Mouse (Mus musculus): ENCODE data around the gene Ifitm3. TPM values are rescaled to one million over a fixed set of nuclear protein-coding genes. Genes with fewer than 3 reads are reported as not detected.

The Ifitm3 gene
- polyA plus RNA-seq, 1 experiment from 2014 or later: 450 TPM

GRCm38 (mm10) chr7:141052421-141052820 is 41.9 kb upstream of the Ifitm3 start:
- Histone ChIP-seq H3K9me3 (ENCODE audit: control insufficient read depth, low read length) (no peaks in the 10 kb centered on the region), H3K27ac (replicated peaks) (no peak overlapping the region), H3K4me1 (replicated peaks; ENCODE audit: control insufficient read depth, insufficient read depth) (0 out of 2 replicates have a peak, but pooled peaks cover 3% of the 10 kb centered on the region), H3K27me3 (ENCODE audit: control insufficient read depth, insufficient read depth, low read length) (no peaks in the 10 kb centered on the region), H3K4me2 (replicated peaks; ENCODE audit: low read depth) (no peak overlapping the region), H3K36me3 (ENCODE audit: control insufficient read depth, insufficient read depth, low read length) (no peaks in the 10 kb centered on the region), H3K9ac (ENCODE audit: low read length) (no peak overlapping the region), H3K4me3 (ENCODE audit: low read depth, low read length) (no peak overlapping the region)
- DNase-seq (ENCODE audit: low spot score) (no peak), ATAC-seq (ENCODE audit: low FRiP score, low TSS enrichment) (no peak)
- no peak for TF ChIP-seq EP300 (optimal IDR thresholded peaks at IDR 0.05)
- TF ChIP-seq CTCF (IDR thresholded peaks at IDR 0.05; ENCODE audit: low read depth): no peak
- 69% methylated on average over 2 of the region's 2 CpGs for WGBS

DNA sequence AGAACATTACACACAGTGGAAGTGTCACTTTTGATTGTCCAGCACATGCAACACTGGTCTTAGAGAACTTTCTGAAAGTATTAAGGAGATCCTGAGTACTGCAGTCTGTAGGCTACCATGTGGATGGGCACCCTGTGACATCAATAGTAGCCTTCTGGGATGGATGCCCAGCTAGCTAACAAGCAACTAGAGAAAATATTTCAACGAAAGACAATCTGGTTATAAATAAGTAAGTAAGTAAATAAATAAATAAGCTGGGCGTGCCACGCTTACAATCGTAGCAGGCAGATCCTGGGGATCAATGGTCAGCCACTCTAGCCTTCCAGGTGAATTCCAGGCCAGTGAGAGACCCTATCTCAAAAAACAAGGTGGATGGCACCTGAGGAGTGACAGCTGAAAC is 41.4 kb upstream of the Ifitm3 start:
- no peak overlapping the region for H3K4me3 ChIP-seq (ENCODE audit: low read depth, low read length)
- no peak for ATAC-seq (ENCODE audit: low FRiP score, low TSS enrichment)
- H3K9ac ChIP-seq (ENCODE audit: low read length): no peak overlapping the region
- WGBS: 74% methylated on average over 4 of the region's 4 CpGs
- H3K4me1 ChIP-seq (replicated peaks; ENCODE audit: control insufficient read depth, insufficient read depth): 0 out of 2 replicates have a peak, but pooled peaks cover 7% of the 10 kb centered on the region
- TF ChIP-seq EP300 (optimal IDR thresholded peaks at IDR 0.05) (no peak), CTCF (IDR thresholded peaks at IDR 0.05; ENCODE audit: low read depth) (no peak)
- H3K27me3 ChIP-seq (ENCODE audit: control insufficient read depth, insufficient read depth, low read length): no peaks in the 10 kb centered on the region
- no peak for DNase-seq (ENCODE audit: low spot score)
- no peak overlapping the region for H3K27ac ChIP-seq (replicated peaks)
- no peaks in the 10 kb centered on the region for H3K9me3 ChIP-seq (ENCODE audit: control insufficient read depth, low read length)
- H3K36me3 ChIP-seq (ENCODE audit: control insufficient read depth, insufficient read depth, low read length): no peaks in the 10 kb centered on the region
- H3K4me2 ChIP-seq (replicated peaks; ENCODE audit: low read depth): no peak overlapping the region

DNA sequence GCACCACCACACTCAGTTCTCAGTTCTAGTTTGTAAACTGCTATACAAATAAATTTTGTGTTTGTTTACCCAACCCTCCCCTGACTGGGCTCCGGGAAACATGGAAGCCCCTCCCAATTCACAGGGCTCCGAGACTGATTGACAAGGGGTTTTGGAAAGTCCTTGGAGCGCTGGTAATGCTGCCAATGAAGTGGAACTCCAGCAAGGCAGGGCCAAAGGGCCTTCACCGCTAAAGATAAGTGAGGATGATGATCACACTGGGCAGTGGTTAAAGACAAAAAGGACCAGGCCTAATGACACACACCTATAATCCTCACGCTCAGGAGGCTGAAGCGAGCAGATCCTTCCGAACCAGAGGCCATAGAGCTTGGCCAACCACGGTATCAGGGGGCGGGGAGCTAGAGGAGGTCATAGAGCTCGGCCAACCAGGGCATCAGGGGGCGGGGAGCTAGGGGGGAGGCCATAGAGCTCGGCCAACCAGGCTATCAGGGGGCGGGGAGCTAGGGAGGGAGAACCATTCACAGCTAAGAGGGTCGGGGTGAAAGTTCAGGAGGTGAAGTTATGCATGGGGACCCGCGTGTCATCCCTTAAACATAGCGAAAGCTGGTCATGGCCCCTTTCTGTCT is 40.6 kb upstream of the Ifitm3 start:
- DNase-seq (ENCODE audit: low spot score): no peak
- no peak for ATAC-seq (ENCODE audit: low FRiP score, low TSS enrichment)
- Histone ChIP-seq H3K4me1 (replicated peaks; ENCODE audit: control insufficient read depth, insufficient read depth) (0 out of 2 replicates have a peak, but pooled peaks cover 7% of the 10 kb centered on the region), H3K36me3 (ENCODE audit: control insufficient read depth, insufficient read depth, low read length) (no peaks in the 10 kb centered on the region), H3K27me3 (ENCODE audit: control insufficient read depth, insufficient read depth, low read length) (no peaks in the 10 kb centered on the region), H3K9me3 (ENCODE audit: control insufficient read depth, low read length) (no peaks in the 10 kb centered on the region), H3K27ac (replicated peaks) (no peak overlapping the region), H3K9ac (ENCODE audit: low read length) (no peak overlapping the region), H3K4me2 (replicated peaks; ENCODE audit: low read depth) (no peak overlapping the region), H3K4me3 (ENCODE audit: low read depth, low read length) (no peak overlapping the region)
- WGBS: 66% methylated on average over 16 of the region's 17 CpGs
- TF ChIP-seq EP300 (optimal IDR thresholded peaks at IDR 0.05) (no peak), CTCF (IDR thresholded peaks at IDR 0.05; ENCODE audit: low read depth) (no peak)

DNA sequence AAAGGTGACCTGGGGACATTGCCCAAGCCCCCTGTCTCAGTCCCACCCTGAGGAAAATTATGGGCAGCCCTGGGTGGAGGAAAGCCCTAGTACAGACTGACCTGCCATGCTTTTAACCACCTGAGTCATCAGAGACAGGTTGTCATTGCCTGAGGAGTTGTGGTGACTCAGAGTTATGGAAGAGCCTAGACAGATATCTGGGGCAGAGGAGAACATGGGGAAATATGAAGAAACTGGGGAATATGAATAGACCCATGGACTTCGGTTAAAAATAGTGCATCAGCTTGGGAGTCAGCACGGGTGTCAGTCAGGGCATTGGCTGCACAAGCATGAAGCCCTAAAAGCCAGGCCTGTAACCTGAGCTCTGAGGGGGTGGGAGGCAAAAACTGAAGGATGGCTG is 38.8 kb upstream of the Ifitm3 start:
- DNase-seq (ENCODE audit: low spot score) (no peak), ATAC-seq (ENCODE audit: low FRiP score, low TSS enrichment) (no peak)
- H3K27ac ChIP-seq (replicated peaks): no peak overlapping the region
- H3K9ac ChIP-seq (ENCODE audit: low read length): no peak overlapping the region
- H3K36me3 ChIP-seq (ENCODE audit: control insufficient read depth, insufficient read depth, low read length): no peaks in the 10 kb centered on the region
- H3K4me1 ChIP-seq (replicated peaks; ENCODE audit: control insufficient read depth, insufficient read depth): 0 out of 2 replicates have a peak, but pooled peaks cover 7% of the 10 kb centered on the region
- WGBS: 71% methylated on average over 2 of the region's 2 CpGs
- H3K9me3 ChIP-seq (ENCODE audit: control insufficient read depth, low read length): no peaks in the 10 kb centered on the region
- H3K4me3 ChIP-seq (ENCODE audit: low read depth, low read length): no peak overlapping the region
- H3K4me2 ChIP-seq (replicated peaks; ENCODE audit: low read depth): no peak overlapping the region
- TF ChIP-seq CTCF (IDR thresholded peaks at IDR 0.05; ENCODE audit: low read depth) (no peak), EP300 (optimal IDR thresholded peaks at IDR 0.05) (no peak)
- H3K27me3 ChIP-seq (ENCODE audit: control insufficient read depth, insufficient read depth, low read length): no peaks in the 10 kb centered on the region

GRCm38 (mm10) chr7:141048226-141049218 is 38.0 kb upstream of the Ifitm3 start:
- peak overlapping the region; percentile 50 for H3K9ac ChIP-seq (ENCODE audit: low read length)
- H3K36me3 ChIP-seq (ENCODE audit: control insufficient read depth, insufficient read depth, low read length): no peaks in the 10 kb centered on the region
- H3K4me3 ChIP-seq (ENCODE audit: low read depth, low read length): peak overlapping the region; percentile 18; the same call in 1 of the 2 replicates
- DNase-seq (ENCODE audit: low spot score) (peak; percentile 92), ATAC-seq (ENCODE audit: low FRiP score, low TSS enrichment) (peak; percentile 90)
- H3K4me1 ChIP-seq (replicated peaks; ENCODE audit: control insufficient read depth, insufficient read depth): 0 out of 2 replicates have a peak, but pooled peaks cover 7% of the 10 kb centered on the region
- peak; percentile 95 for TF ChIP-seq CTCF (IDR thresholded peaks at IDR 0.05; ENCODE audit: low read depth)
- TF ChIP-seq EP300 (optimal IDR thresholded peaks at IDR 0.05): no peak
- H3K4me2 ChIP-seq (replicated peaks; ENCODE audit: low read depth): peak overlapping the region; percentile 62
- WGBS: 6% methylated on average over 21 of the region's 21 CpGs
- H3K27ac ChIP-seq (replicated peaks): peak overlapping the region; percentile 95
- no peaks in the 10 kb centered on the region for H3K27me3 ChIP-seq (ENCODE audit: control insufficient read depth, insufficient read depth, low read length)
- H3K9me3 ChIP-seq (ENCODE audit: control insufficient read depth, low read length): no peaks in the 10 kb centered on the region

Measured in stomach, postnatal 0 days (tissue).